Mouse (Mus musculus) heart, embryonic 13.5 days (tissue): ENCODE data around the gene D430041D05Rik. TPM values are rescaled to one million over a fixed set of nuclear protein-coding genes. Genes with fewer than 3 reads are reported as not detected.

Source experiments
- ATAC-seq: fragments of 200-750 bp; cut with Nextera tagmentation; 2 replicates; pipeline ENCODE4 v1.8.0; 2017; ENCODE audit warnings: moderate TSS enrichment; ENCODE audit not compliant: insufficient number of reproducible peaks, low FRiP score, low TSS enrichment; ENCODE audit errors: extremely low read depth
- H3K27ac ChIP-seq: fragments of 300-500 bp; sonication (generic); replicated peaks from 2 replicates; pipeline ENCODE4 v1.5.1; 2015; ENCODE audit warnings: moderate library complexity, mild to moderate bottlenecking, inconsistent platforms
- H3K27me3 ChIP-seq: fragments of 300-500 bp; sonication (generic); replicated peaks from 2 replicates; pipeline ENCODE4 v1.6.1; 2015; ENCODE audit warnings: mild to moderate bottlenecking, inconsistent platforms
- H3K36me3 ChIP-seq: fragments of 300-500 bp; sonication (generic); 2 replicates; pipeline ENCODE4 v1.6.1; 2015; ENCODE audit warnings: mild to moderate bottlenecking, inconsistent platforms
- H3K4me1 ChIP-seq: fragments of 300-500 bp; sonication (generic); 2 replicates; pipeline ENCODE4 v1.6.1; 2015; ENCODE audit warnings: inconsistent platforms
- H3K4me2 ChIP-seq: fragments of 300-500 bp; sonication (generic); 2 replicates; pipeline ENCODE4 v1.6.1; 2015; ENCODE audit warnings: inconsistent platforms, mild to moderate bottlenecking, moderate library complexity
- H3K4me3 ChIP-seq: fragments of 300-500 bp; sonication (generic); 2 replicates; pipeline ENCODE4 v1.5.1; 2015; ENCODE audit warnings: moderate library complexity, mild to moderate bottlenecking, inconsistent platforms
- H3K9ac ChIP-seq: fragments of 300-500 bp; sonication (generic); 2 replicates; pipeline ENCODE4 v1.6.1; 2015; ENCODE audit warnings: inconsistent platforms, mild to moderate bottlenecking, moderate library complexity
- H3K9me3 ChIP-seq: fragments of 300-500 bp; sonication (generic); 2 replicates; pipeline ENCODE4 v1.6.1; 2016; ENCODE audit warnings: inconsistent platforms
- WGBS: fragments of 180-500 bp; shearing (Covaris S2); methylation state at CpG from one replicate; pipeline ENCODE4 v1.1.7; 2015; ENCODE audit warnings: mixed read lengths; 5-methylcytosine and 5-hydroxymethylcytosine counted together
- polyA plus RNA-seq: library from polyadenylated mRNA; unstranded; fragments of >200 nt; fragmentation: Nextera tagmentation; extraction: Ambion mirVana; gene quantifications from 2 replicates; pipeline ENCODE4 v1.2.1, GENCODE M21; 2015

The D430041D05Rik gene
- polyA plus RNA-seq, 1 experiment from 2014 or later: 0.15 TPM

GRCm38 (mm10) chr2:104173431-104173830, 237.4 kb downstream of the D430041D05Rik start:
- H3K9ac ChIP-seq: no peak overlapping the region
- no peak for ATAC-seq
- H3K36me3 ChIP-seq: no peaks in the 10 kb centered on the region
- WGBS: 91% methylated on average over 3 of the region's 3 CpGs
- no peak overlapping the region for H3K4me3 ChIP-seq
- no peaks in the 10 kb centered on the region for H3K27me3 ChIP-seq
- H3K4me1 ChIP-seq: peaks cover 24% of the 10 kb centered on the region
- H3K4me2 ChIP-seq: no peak overlapping the region
- no peak overlapping the region for H3K27ac ChIP-seq
- H3K9me3 ChIP-seq: no peaks in the 10 kb centered on the region

- ATAC-seq: no peak
- Histone ChIP-seq H3K4me1 (peaks cover 22% of the 10 kb centered on the region), H3K27ac (no peak overlapping the region), H3K9me3 (no peaks in the 10 kb centered on the region), H3K4me3 (no peak overlapping the region), H3K27me3 (no peaks in the 10 kb centered on the region), H3K36me3 (no peaks in the 10 kb centered on the region), H3K4me2 (no peak overlapping the region), H3K9ac (no peak overlapping the region)
- 56% methylated on average over 11 of the region's 11 CpGs for WGBS
Measured at GRCm38 (mm10) chr2:104172695-104173348, 238.0 kb downstream of the D430041D05Rik start.

- Histone ChIP-seq H3K9ac (no peak overlapping the region), H3K27me3 (no peaks in the 10 kb centered on the region), H3K9me3 (no peaks in the 10 kb centered on the region), H3K27ac (no peak overlapping the region), H3K4me3 (no peak overlapping the region), H3K4me1 (no peaks in the 10 kb centered on the region), H3K36me3 (no peaks in the 10 kb centered on the region), H3K4me2 (no peak overlapping the region)
- ATAC-seq: no peak
- 87% methylated on average over 17 of the region's 17 CpGs for WGBS
Measured at GRCm38 (mm10) chr2:104168186-104168896, 242.5 kb downstream of the D430041D05Rik start.

DNA sequence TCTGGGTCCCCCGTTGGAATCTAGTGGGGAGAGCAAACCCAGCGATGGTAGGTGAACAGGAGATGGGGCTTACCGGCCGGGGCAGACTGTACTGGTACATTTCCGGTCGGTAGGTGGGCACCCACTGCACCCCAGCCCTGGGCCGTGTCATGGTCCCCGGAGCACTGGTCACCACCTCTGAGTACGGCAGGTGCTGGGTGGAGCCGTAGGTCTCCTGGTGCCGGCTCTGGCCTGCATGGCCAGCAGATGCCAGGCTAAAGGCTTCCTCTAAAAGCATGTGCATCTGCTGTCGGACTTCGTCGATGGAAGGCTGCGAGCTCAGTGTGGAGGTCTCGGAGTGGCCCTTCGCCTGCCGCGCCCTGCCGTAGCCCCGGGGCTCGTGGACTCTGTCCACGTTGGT, 243.0 kb downstream of the D430041D05Rik start:
- WGBS: 91% methylated on average over 23 of the region's 23 CpGs
- no peak overlapping the region for H3K4me2 ChIP-seq
- no peaks in the 10 kb centered on the region for H3K27me3 ChIP-seq
- no peak overlapping the region for H3K4me3 ChIP-seq
- no peak overlapping the region for H3K27ac ChIP-seq
- ATAC-seq: no peak
- H3K4me1 ChIP-seq: no peaks in the 10 kb centered on the region
- H3K36me3 ChIP-seq: no peaks in the 10 kb centered on the region
- H3K9ac ChIP-seq: no peak overlapping the region
- no peaks in the 10 kb centered on the region for H3K9me3 ChIP-seq

- 58% methylated on average over 2 of the region's 2 CpGs for WGBS
- no peak overlapping the region for H3K27ac ChIP-seq
- no peaks in the 10 kb centered on the region for H3K9me3 ChIP-seq
- H3K4me3 ChIP-seq: no peak overlapping the region
- no peaks in the 10 kb centered on the region for H3K27me3 ChIP-seq
- H3K4me2 ChIP-seq: no peak overlapping the region
- no peaks in the 10 kb centered on the region for H3K4me1 ChIP-seq
- H3K9ac ChIP-seq: no peak overlapping the region
- ATAC-seq: no peak
- no peaks in the 10 kb centered on the region for H3K36me3 ChIP-seq
Measured at GRCm38 (mm10) chr2:104165631-104166030, 245.2 kb downstream of the D430041D05Rik start.

DNA sequence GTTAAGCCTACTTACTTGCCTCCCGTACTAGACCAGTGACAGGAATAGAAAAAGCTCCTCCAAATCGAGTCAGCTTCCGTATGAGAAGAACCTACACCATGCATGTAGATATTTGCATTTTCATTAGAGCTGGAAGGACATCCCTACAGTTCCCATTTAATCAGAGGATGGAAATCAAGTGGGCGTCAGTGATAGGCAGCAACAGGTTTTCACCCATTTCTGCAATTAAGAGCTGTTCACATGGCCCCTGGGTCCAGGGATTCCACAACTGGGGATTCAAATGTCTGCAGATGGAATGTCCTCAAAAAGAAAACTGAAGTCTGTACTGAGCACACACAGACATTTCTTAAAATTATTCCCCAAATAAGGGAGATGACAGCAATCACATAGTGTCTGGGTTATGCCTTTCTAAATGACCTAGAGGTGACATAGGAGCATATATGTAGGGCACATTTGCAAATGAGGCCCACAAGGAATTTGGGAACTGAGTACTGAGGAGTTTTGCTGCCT, 246.8 kb downstream of the D430041D05Rik start:
- Histone ChIP-seq H3K4me2 (no peak overlapping the region), H3K27me3 (no peaks in the 10 kb centered on the region), H3K36me3 (no peaks in the 10 kb centered on the region), H3K27ac (no peak overlapping the region), H3K9ac (no peak overlapping the region), H3K4me3 (no peak overlapping the region), H3K4me1 (no peaks in the 10 kb centered on the region), H3K9me3 (no peaks in the 10 kb centered on the region)
- WGBS: 78% methylated on average over 4 of the region's 4 CpGs
- no peak for ATAC-seq

DNA sequence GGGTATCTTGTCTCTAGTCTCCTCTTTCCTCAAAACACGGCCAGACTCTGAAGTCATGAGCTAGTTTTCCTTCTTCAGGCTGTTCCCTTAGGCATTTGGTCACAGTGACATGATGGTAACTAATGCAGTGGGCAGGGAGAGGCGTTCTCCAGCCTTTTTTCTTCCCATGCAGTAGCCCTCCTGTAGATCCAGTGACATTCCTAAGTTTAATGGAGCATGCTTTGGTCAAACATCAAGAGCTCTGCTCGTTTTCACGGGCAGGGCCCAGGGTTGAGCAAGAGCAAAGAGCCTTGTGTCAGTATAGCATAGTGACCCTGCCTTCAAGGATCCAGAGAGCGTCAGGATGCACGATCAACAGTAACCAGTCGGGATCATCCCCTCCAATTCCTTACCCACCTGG, 247.4 kb downstream of the D430041D05Rik start:
- Histone ChIP-seq H3K9me3 (no peaks in the 10 kb centered on the region), H3K27ac (no peak overlapping the region), H3K4me1 (no peaks in the 10 kb centered on the region), H3K4me3 (no peak overlapping the region), H3K27me3 (no peaks in the 10 kb centered on the region), H3K36me3 (no peaks in the 10 kb centered on the region), H3K4me2 (no peak overlapping the region), H3K9ac (no peak overlapping the region)
- 77% methylated on average over 7 of the region's 7 CpGs for WGBS
- no peak for ATAC-seq

DNA sequence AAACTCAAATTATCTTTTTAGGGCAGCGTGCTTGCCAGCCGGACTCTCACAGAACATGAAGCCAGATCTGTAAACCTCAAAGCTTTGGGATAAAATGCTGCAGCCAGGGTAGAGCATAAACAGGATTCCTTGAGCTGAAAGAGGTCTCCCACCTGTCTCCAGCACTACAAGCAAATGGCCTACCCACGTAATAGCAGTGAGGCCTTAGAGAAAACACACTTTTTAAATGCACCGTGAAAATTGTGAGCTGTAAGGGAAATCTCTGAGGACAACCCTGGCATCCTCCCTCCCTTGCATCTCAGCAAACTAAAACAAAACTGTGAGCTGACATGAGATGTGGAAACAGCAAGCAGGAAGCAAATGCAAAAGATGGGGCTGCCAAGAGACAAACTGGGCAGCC, 253.0 kb downstream of the D430041D05Rik start:
- WGBS: 83% methylated on average over 4 of the region's 4 CpGs
- H3K4me3 ChIP-seq: no peak overlapping the region
- no peak overlapping the region for H3K27ac ChIP-seq
- H3K9ac ChIP-seq: no peak overlapping the region
- no peak overlapping the region for H3K4me2 ChIP-seq
- no peaks in the 10 kb centered on the region for H3K27me3 ChIP-seq
- ATAC-seq: no peak
- no peaks in the 10 kb centered on the region for H3K36me3 ChIP-seq
- no peaks in the 10 kb centered on the region for H3K4me1 ChIP-seq
- H3K9me3 ChIP-seq: no peaks in the 10 kb centered on the region

DNA sequence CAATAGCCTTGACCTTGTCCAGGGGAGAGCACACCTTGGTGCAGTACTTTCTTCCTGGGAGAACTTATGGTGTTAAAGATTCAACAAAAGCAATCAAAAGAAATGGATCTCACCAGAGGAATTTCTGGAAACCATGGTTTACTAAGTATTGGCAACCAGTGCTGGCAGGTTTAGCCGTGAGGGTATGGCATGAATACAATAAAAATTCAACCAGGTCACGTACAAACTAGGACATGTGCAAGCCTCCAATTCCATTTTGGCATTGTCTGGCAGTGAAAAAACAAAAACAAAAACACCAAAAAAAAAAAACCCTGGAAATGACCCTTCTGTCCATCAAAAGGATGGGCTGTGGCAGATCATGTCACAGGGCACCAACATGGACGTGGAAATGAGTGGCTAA, 256.9 kb downstream of the D430041D05Rik start:
- H3K9me3 ChIP-seq: no peaks in the 10 kb centered on the region
- H3K9ac ChIP-seq: no peak overlapping the region
- H3K27ac ChIP-seq: no peak overlapping the region
- no peaks in the 10 kb centered on the region for H3K36me3 ChIP-seq
- H3K4me3 ChIP-seq: no peak overlapping the region
- 78% methylated on average over 3 of the region's 3 CpGs for WGBS
- no peak overlapping the region for H3K4me2 ChIP-seq
- no peaks in the 10 kb centered on the region for H3K27me3 ChIP-seq
- no peaks in the 10 kb centered on the region for H3K4me1 ChIP-seq
- ATAC-seq: no peak

DNA sequence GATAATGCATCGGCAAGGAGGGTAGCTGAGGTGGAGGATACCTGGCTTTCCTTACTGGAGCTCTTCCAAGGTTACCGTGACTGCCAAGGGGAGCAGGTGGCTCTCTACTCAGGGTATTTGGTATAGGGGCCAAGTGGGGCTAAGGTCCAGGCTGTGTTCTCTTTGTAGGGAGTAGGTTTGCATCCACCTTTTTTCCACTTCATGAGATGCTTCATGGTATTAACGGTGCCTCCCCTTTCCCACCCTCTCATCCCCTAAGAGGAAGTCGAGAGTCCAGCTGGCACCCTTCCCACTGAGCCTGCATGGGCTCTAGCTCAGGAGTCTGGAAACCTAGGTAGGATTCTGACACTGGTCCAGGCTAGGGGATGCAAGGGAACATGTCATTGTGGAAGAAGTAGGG, 257.5 kb downstream of the D430041D05Rik start:
- Histone ChIP-seq H3K9ac (no peak overlapping the region), H3K4me3 (no peak overlapping the region), H3K4me2 (no peak overlapping the region), H3K27ac (no peak overlapping the region), H3K36me3 (no peaks in the 10 kb centered on the region), H3K4me1 (0 out of 2 replicates have a peak, but pooled peaks cover 2% of the 10 kb centered on the region), H3K9me3 (no peaks in the 10 kb centered on the region), H3K27me3 (no peaks in the 10 kb centered on the region)
- WGBS: 65% methylated on average over 4 of the region's 4 CpGs
- ATAC-seq: no peak

DNA sequence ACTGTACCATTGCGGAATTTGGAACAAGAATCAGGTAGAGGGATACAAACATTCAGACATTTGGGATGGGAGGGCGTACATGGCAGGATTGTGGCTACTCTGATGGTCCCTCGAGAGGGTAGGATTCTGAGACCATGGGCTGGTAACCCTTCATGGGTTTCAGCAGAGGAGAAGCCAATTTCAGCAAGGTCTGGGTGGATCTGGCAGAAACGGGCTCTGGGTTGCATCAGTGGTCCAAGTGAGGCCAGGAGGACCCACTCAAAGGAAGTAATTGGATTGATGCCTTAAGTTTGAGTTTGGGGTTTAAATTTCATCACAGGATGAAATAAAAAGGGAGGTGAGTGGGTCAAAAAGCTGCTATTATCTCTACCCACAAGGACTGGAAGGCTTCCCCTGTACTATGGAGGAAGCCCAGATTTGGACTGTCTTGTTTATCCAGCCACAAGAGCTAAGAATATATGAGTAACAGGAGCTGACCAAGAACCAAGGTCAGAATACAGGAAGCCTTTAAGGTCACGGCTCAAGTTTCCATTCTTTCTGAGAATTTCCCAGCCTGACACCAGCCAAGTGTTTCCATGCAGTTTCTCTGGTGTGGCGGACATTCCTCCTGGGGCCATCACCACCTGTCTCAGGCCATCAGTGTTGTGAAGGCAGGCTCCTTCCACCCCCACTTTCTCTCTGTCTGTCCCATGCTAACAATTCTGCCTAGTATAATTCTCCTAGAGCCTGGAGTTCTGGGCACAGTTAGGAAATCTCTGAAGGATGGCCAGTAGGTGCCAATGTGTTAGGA, 260.0 kb downstream of the D430041D05Rik start:
- WGBS: 72% methylated on average over 6 of the region's 6 CpGs
- no peak for ATAC-seq
- no peaks in the 10 kb centered on the region for H3K9me3 ChIP-seq

More for the DNA sequence above, 260.0 kb downstream of the D430041D05Rik start:
- H3K27ac ChIP-seq: no peak overlapping the region
- no peak overlapping the region for H3K4me2 ChIP-seq
- H3K4me1 ChIP-seq: 0 out of 2 replicates have a peak, but pooled peaks cover 8% of the 10 kb centered on the region
- no peaks in the 10 kb centered on the region for H3K36me3 ChIP-seq
- H3K9ac ChIP-seq: no peak overlapping the region
- H3K4me3 ChIP-seq: no peak overlapping the region
- no peaks in the 10 kb centered on the region for H3K27me3 ChIP-seq
